Mouse (Mus musculus) embryonic fibroblast, embryonic 13.5 days (primary cell): ENCODE measurements around the gene Chd8.

Experiments used
- CTCF ChIP-seq: IDR thresholded peaks from 2 replicates; pipeline ENCODE4 v1.5.1; 2011; ENCODE audit warnings: mild to moderate bottlenecking, control low read depth, low read length, moderate library complexity, borderline replicate concordance; ENCODE audit not compliant: insufficient read depth
- POLR2A ChIP-seq: IDR thresholded peaks from 2 replicates; pipeline ENCODE4 v1.6.1; 2011; ENCODE audit warnings: low read depth, mild to moderate bottlenecking, control low read depth, low read length, moderate library complexity

DNA sequence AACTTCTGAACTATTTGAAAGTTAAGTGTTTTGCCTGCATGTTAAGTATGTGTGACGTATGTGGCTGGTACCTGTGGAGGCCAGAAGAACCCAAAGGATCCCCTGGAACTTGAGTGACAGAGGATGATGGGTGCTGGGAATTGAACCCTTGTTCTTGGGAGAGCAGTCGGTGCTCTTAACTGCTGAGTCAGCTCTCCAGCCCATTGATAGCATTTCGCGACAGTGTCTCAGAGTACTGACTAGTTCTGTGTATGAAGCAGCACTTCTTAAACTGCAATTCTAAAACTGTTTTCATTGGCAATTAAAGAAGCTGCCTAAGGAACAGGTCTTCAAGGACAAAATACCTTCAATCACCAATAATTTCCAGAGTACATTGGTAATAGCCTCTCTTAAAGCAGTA, 19.6 kb upstream of the Chd8 start:
- TF ChIP-seq POLR2A (no peak), CTCF (no peak)
